Mouse (Mus musculus): Measurements from ENCODE around the gene Pomp. TPM values are rescaled to one million over a fixed set of nuclear protein-coding genes. Genes with fewer than 3 reads are reported as not detected.

Gene Pomp
- polyA plus RNA-seq, 1 experiment from 2014 or later = 540 TPM

DNA sequence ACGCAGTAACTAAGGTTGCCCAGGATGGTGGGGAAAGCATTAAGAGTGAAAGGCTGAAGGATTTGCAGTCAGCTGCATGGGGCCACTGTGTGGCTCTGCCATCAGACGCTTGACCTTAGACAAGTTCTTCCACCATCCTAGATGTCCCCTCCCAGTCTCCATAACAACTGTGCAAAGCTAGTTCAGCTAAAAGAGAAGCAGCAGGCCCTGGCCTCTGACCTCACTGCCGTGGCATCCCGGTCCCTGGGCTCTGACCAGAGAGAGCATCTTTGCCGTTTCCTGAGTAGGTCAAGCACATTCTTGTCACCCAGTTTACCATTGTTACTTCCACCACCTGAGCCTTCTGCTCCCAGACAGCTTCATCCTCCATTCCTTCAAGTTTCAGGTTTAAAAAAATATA lies 33.7 kb upstream of the Pomp start:
- WGBS = 66% methylated on average over 5 of the region's 5 CpGs

DNA sequence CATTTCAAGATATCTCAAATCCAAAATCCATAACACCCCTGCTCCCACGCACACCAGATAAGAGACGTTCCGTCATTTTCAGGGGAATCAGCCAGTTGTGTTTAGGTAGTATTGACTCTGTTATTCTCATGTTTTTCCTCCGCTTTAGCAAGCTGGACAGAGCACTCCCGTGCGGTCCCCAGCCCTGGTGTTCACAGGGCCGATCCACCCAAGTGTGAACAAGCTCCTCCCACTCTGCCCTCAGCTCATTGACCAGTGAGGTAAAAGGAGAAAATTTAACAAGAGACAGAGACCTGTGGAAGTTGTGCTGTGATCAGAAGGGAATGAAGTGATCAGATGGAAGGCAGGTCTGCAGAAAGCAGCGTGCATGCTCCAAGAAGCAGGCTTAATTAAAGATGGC lies 31.4 kb upstream of the Pomp start:
- Histone ChIP-seq H3K4me1 (replicated peaks) (no peaks in the 10 kb centered on the region), H3K4me2 (no peak overlapping the region), H3K4me3 (no peak overlapping the region), H3K27ac (replicated peaks) (no peak overlapping the region), H3K9me3 (no peaks in the 10 kb centered on the region), H3K27me3 (no peaks in the 10 kb centered on the region), H3K36me3 (no peaks in the 10 kb centered on the region), H3K9ac (no peak overlapping the region)
- WGBS = 82% methylated on average over 8 of the region's 8 CpGs
- no peak for ATAC-seq (ENCODE audit: low read depth)

More for the DNA sequence above, 33.7 kb upstream of the Pomp start:
- H3K36me3 ChIP-seq = no peaks in the 10 kb centered on the region
- H3K4me1 ChIP-seq (replicated peaks) = no peaks in the 10 kb centered on the region
- ATAC-seq (ENCODE audit: low read depth) = no peak
- H3K4me2 ChIP-seq = no peak overlapping the region
- no peaks in the 10 kb centered on the region for H3K27me3 ChIP-seq
- no peak overlapping the region for H3K9ac ChIP-seq
- H3K4me3 ChIP-seq = no peak overlapping the region
- H3K27ac ChIP-seq (replicated peaks) = no peak overlapping the region
- H3K9me3 ChIP-seq = no peaks in the 10 kb centered on the region

GRCm38 (mm10) chr5:147832842-147833241 lies 27.4 kb upstream of the Pomp start:
- H3K4me3 ChIP-seq = no peak overlapping the region
- H3K9me3 ChIP-seq = no peaks in the 10 kb centered on the region
- H3K27me3 ChIP-seq = 0 out of 2 replicates have a peak, but pooled peaks cover 5% of the 10 kb centered on the region
- no peak overlapping the region for H3K4me2 ChIP-seq
- no peak overlapping the region for H3K9ac ChIP-seq
- H3K4me1 ChIP-seq (replicated peaks) = peaks cover 6% of the 10 kb centered on the region
- WGBS = 36% methylated on average over 14 of the region's 14 CpGs
- H3K36me3 ChIP-seq = no peaks in the 10 kb centered on the region
- no peak overlapping the region for H3K27ac ChIP-seq (replicated peaks)
- ATAC-seq (ENCODE audit: low read depth) = no peak

- H3K9me3 ChIP-seq = no peaks in the 10 kb centered on the region
- 0 out of 2 replicates have a peak, but pooled peaks cover 5% of the 10 kb centered on the region for H3K27me3 ChIP-seq
- H3K27ac ChIP-seq (replicated peaks) = no peak overlapping the region
- ATAC-seq (ENCODE audit: low read depth) = no peak
- 11% methylated on average over 17 of the region's 17 CpGs for WGBS
- H3K36me3 ChIP-seq = no peaks in the 10 kb centered on the region
- no peak overlapping the region for H3K9ac ChIP-seq
- peaks cover 6% of the 10 kb centered on the region for H3K4me1 ChIP-seq (replicated peaks)
- H3K4me3 ChIP-seq = no peak overlapping the region
- H3K4me2 ChIP-seq = no peak overlapping the region
Observed at GRCm38 (mm10) chr5:147834841-147835500, 25.3 kb upstream of the Pomp start.

DNA sequence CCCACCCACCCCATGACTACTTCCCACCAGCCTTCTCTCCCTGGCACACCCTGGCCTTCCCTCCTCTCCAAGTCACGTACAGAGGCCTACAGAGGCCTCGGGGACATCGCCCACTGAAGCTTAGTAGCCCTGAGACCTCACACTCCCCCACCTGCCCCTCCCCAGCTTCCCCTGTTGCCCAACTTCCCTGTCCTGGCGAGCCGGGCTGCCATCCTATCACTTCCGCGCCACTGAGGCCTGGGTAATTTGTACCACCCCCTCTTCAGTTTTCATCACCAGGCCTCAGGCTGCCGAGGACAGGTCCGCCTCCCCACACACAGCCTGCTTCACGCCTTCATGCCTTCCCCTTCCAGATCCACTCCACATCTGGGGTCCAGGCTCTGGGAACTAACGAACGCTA lies 20.8 kb upstream of the Pomp start:
- no peak for ATAC-seq (ENCODE audit: low read depth)
- no peak overlapping the region for H3K9ac ChIP-seq
- H3K4me2 ChIP-seq = no peak overlapping the region
- no peak overlapping the region for H3K4me3 ChIP-seq
- H3K27me3 ChIP-seq = 0 out of 2 replicates have a peak, but pooled peaks cover 4% of the 10 kb centered on the region
- no peak overlapping the region for H3K27ac ChIP-seq (replicated peaks)
- peaks cover 6% of the 10 kb centered on the region for H3K4me1 ChIP-seq (replicated peaks)
- no peaks in the 10 kb centered on the region for H3K9me3 ChIP-seq
- no peaks in the 10 kb centered on the region for H3K36me3 ChIP-seq
- 82% methylated on average over 12 of the region's 12 CpGs for WGBS

DNA sequence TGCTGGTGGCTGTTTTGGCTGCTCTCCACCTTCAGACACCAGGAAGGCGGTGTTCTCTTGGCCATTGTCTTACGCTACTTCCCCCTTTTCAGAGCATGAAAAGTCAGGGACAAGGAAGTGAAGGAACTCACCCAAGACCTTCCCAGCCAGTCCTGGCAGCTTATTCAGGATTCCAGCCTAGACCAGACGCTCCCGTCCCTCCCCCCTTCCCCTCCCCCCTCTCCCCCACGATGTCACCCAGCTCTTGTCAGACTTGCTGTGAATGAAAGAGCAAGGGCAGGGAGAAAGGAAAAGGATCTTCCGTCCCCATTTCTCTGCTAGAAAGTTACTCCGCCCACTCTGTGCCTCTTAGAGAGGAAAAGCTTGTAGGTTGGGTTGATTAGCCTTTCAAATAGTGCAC lies 16.9 kb upstream of the Pomp start:
- no peak overlapping the region for H3K9ac ChIP-seq
- no peak overlapping the region for H3K27ac ChIP-seq (replicated peaks)
- WGBS = 61% methylated on average over 7 of the region's 7 CpGs
- H3K4me3 ChIP-seq = no peak overlapping the region
- no peak overlapping the region for H3K4me2 ChIP-seq
- no peaks in the 10 kb centered on the region for H3K9me3 ChIP-seq
- H3K36me3 ChIP-seq = no peaks in the 10 kb centered on the region
- no peaks in the 10 kb centered on the region for H3K4me1 ChIP-seq (replicated peaks)
- no peak for ATAC-seq (ENCODE audit: low read depth)
- H3K27me3 ChIP-seq = no peaks in the 10 kb centered on the region

DNA sequence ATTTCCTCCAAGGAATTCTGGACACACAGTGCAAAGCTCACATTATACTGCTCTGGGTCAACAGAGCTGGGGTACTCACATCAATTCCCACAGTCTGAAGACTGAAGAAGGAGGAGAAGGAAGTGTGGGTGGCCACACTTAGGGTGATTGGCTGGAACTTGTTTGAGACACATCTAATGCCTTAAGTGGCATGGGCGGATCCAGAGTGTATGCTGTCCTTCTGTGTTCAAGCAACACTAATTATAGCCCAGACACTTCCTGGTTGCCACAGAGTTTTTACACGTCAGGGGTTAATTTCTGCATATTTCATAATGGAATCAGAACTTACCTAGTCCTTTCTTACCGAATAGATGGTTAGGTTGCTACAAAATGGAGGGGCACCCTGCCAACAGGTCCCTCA lies 14.9 kb upstream of the Pomp start:
- no peaks in the 10 kb centered on the region for H3K9me3 ChIP-seq
- no peak overlapping the region for H3K4me3 ChIP-seq
- ATAC-seq (ENCODE audit: low read depth) = no peak
- no peaks in the 10 kb centered on the region for H3K27me3 ChIP-seq
- 73% methylated on average over 3 of the region's 3 CpGs for WGBS
- H3K9ac ChIP-seq = no peak overlapping the region
- H3K4me2 ChIP-seq = no peak overlapping the region
- H3K36me3 ChIP-seq = no peaks in the 10 kb centered on the region
- H3K27ac ChIP-seq (replicated peaks) = no peak overlapping the region
- H3K4me1 ChIP-seq (replicated peaks) = no peaks in the 10 kb centered on the region

- Histone ChIP-seq H3K27me3 (no peaks in the 10 kb centered on the region), H3K4me2 (no peak overlapping the region), H3K9ac (no peak overlapping the region), H3K4me3 (no peak overlapping the region), H3K27ac (replicated peaks) (no peak overlapping the region), H3K4me1 (replicated peaks) (no peaks in the 10 kb centered on the region), H3K9me3 (no peaks in the 10 kb centered on the region), H3K36me3 (no peaks in the 10 kb centered on the region)
- ATAC-seq (ENCODE audit: low read depth) = no peak
- WGBS = 67% methylated on average over 5 of the region's 5 CpGs
Observed at GRCm38 (mm10) chr5:147847361-147847760, 12.9 kb upstream of the Pomp start.

GRCm38 (mm10) chr5:147848164-147848863 lies 11.9 kb upstream of the Pomp start:
- no peak overlapping the region for H3K4me3 ChIP-seq
- H3K27ac ChIP-seq (replicated peaks) = no peak overlapping the region
- ATAC-seq (ENCODE audit: low read depth) = no peak
- H3K4me2 ChIP-seq = no peak overlapping the region
- H3K27me3 ChIP-seq = no peaks in the 10 kb centered on the region
- WGBS = 25% methylated on average over 16 of the region's 16 CpGs
- H3K4me1 ChIP-seq (replicated peaks) = no peaks in the 10 kb centered on the region
- H3K9ac ChIP-seq = no peak overlapping the region
- no peaks in the 10 kb centered on the region for H3K9me3 ChIP-seq
- no peaks in the 10 kb centered on the region for H3K36me3 ChIP-seq

GRCm38 (mm10) chr5:147850194-147850593 lies 10.1 kb upstream of the Pomp start:
- Histone ChIP-seq H3K27me3 (no peaks in the 10 kb centered on the region), H3K4me3 (no peak overlapping the region), H3K36me3 (no peaks in the 10 kb centered on the region), H3K9ac (no peak overlapping the region), H3K4me1 (replicated peaks) (no peaks in the 10 kb centered on the region), H3K4me2 (no peak overlapping the region), H3K9me3 (no peaks in the 10 kb centered on the region), H3K27ac (replicated peaks) (no peak overlapping the region)
- WGBS = 73% methylated on average over 7 of the region's 7 CpGs
- no peak for ATAC-seq (ENCODE audit: low read depth)

DNA sequence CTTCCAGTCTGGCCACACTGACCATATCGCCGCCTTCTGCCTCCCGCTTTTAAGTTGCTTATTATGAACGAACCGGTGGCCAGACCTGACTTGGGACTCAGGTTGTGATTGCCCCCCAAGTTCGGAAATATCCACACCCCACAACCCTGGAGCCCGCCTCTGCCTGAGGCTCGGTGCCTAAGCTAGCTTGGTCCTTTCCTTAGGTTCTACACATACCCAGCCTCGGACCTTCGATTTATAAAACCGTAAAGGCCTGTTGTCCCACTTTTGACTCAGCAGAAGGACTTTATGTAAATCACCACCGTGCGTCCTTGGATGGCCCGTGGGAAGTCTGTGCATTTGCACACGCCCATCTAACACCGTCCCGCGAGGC lies 199 bp upstream of the Pomp start:
- peak; percentile 8 for ATAC-seq (ENCODE audit: low read depth)
- peak overlapping the region; percentile 90 for H3K4me3 ChIP-seq
- H3K9me3 ChIP-seq = no peaks in the 10 kb centered on the region
- H3K27ac ChIP-seq (replicated peaks) = peak overlapping the region; percentile 74
- peak overlapping the region; percentile 90 for H3K9ac ChIP-seq
- no peaks in the 10 kb centered on the region for H3K27me3 ChIP-seq
- H3K36me3 ChIP-seq = peaks cover 28% of the 10 kb centered on the region
- H3K4me2 ChIP-seq = peak overlapping the region; percentile 98
- WGBS = 1% methylated on average over 18 of the region's 18 CpGs
- H3K4me1 ChIP-seq (replicated peaks) = peaks cover 24% of the 10 kb centered on the region

- 94% methylated on average over 4 of the region's 4 CpGs for WGBS
- Histone ChIP-seq H3K9me3 (no peaks in the 10 kb centered on the region), H3K27me3 (no peaks in the 10 kb centered on the region), H3K27ac (replicated peaks) (no peak overlapping the region), H3K9ac (no peak overlapping the region), H3K4me3 (no peak overlapping the region), H3K4me1 (replicated peaks) (no peaks in the 10 kb centered on the region), H3K4me2 (no peak overlapping the region), H3K36me3 (peaks cover 96% of the 10 kb centered on the region)
- ATAC-seq (ENCODE audit: low read depth) = no peak
Observed at GRCm38 (mm10) chr5:147868674-147869073, 8.4 kb downstream of the Pomp start.

DNA sequence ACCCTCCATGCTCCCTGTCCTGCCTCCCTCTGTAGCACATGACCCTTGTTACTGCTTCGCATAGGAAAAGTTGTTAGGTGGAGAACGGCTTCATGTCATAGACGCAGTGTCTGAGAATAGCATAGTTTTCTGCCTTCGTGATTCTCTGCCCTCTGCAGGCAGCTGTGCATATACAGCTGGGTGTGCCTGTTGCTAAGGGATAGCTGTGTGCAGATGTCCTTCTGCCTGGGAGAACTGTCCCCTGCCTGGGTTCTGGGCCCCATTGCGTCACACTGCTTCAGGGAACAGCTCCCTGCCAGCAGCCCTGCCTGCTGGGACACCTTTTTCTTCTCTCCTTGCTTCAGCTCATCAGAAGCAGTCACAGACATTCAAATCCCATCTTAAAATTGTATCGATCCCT lies 9.3 kb downstream of the Pomp start:
- Histone ChIP-seq H3K9ac (no peak overlapping the region), H3K4me3 (no peak overlapping the region), H3K4me1 (replicated peaks) (no peaks in the 10 kb centered on the region), H3K4me2 (no peak overlapping the region), H3K27ac (replicated peaks) (no peak overlapping the region), H3K36me3 (peaks cover 96% of the 10 kb centered on the region), H3K9me3 (no peaks in the 10 kb centered on the region), H3K27me3 (no peaks in the 10 kb centered on the region)
- 96% methylated on average over 6 of the region's 6 CpGs for WGBS
- ATAC-seq (ENCODE audit: low read depth) = no peak

Data from neural tube, embryonic 13.5 days (tissue).